Mouse (Mus musculus) induced T-regulatory cell, adult 2 months (primary cell): ENCODE data around the gene Crlf3.

Source experiments
- DNase-seq: peaks from one replicate; pipeline ENCODE4 v3.0.0-alpha.2; 2012; ENCODE audit warnings: low read depth

Crlf3 gene

DNA sequence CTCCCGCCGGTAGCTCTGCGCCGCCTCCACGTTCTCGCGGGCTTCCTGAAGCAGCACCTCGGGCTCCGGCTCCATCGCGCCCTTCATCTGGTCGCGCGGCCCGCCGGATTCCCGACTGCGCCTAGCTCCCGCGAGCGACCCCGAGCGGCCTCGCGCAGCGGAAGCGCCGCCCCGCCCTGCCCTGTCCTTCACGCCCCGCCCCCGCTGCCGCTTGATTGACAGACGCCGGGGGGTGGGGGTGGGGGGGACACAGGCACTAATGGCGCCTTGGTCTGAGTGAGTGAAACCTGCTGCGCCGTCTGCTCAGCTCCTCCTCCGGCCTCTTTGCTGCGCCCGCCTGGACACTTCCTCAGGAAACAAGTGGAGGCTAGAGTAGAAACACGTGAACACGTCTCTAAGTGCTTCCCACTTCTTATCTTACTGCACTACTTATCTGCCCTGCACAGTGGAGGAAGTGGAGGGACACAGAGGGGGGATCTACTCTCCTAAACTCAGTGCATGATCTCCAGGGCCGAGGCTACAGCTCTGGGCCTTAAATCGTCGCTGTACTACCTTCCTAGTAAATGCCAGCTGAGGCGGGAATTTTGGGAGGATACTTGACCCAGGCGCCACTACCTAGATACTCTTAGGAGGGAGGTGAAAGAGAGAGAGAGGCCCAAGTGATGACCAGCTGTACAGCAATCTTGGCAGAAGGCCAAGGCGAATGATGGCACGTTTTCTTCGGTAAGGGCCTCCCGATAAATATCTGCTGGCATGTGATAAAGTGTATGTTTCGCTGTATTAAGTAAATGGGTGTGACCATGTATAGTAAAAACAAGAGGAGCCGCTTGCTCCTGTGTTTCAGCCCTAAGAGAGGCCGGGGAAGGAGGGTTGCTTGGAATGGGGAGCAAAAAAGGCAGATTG, at the start of gene Crlf3:
Gene Crlf3 (minus strand): TSS at position 166 of the 903 bp plus-strand sequence.
- DNase-seq, result peak; percentile 96

DNA sequence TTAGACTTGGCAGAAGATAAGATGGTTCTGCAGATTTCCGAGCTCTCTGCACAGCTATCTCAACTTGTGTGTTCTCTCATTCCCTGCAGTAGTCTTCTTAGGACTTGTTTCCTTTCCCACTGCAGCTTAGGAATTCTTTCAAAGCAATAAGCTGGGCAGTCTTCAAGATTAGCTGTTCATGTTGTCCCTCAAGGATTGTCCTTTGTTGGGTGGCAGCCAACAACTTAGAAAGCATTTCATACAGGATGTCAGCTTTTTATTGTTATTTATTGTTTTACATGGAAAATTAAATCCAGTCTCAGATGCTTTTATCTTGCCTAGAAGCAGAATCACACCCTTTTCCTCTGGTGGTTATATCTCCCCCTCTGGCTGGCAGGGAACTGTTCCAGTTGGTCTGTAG, 35.6 kb upstream of the Crlf3 start:
- DNase-seq, result no peak

DNA sequence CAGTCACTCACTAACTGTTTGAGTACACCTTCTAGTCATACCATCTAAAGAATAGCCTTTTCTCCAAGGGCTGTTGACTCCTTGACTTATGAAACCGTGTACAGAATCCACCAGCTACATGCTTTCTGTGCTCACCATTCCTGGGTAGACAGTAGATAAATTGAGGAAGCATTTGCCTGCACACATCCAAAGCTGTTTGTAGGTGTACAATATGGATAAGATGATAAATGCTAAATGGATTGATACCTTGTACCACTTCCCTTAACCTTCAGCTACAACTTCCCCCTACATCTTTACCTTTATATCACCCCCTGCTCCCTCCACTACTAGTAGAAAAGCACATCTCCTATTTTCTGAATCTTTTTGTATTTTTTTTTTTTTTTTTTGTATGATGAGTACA, 23.6 kb upstream of the Crlf3 start:
- DNase-seq, result no peak

DNA sequence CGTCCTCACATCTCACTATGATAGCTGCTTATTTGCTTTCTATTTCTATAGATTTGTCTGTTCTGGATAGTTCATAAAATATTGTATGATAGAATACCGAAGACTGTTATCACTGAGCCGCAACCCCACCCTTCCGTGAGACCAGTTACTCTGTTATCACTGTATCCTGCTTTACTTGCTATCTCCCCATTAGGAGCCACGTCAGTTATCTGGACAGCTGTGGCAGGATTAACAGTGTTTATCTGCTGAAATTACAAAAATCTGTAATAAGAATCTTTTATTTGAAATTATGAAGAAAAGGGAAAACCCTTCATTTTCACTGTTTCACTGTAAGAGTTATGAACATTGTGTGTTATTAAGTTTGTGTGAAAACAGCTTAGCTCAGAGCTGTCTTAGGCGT, 20.5 kb upstream of the Crlf3 start:
- DNase-seq, result no peak

DNA sequence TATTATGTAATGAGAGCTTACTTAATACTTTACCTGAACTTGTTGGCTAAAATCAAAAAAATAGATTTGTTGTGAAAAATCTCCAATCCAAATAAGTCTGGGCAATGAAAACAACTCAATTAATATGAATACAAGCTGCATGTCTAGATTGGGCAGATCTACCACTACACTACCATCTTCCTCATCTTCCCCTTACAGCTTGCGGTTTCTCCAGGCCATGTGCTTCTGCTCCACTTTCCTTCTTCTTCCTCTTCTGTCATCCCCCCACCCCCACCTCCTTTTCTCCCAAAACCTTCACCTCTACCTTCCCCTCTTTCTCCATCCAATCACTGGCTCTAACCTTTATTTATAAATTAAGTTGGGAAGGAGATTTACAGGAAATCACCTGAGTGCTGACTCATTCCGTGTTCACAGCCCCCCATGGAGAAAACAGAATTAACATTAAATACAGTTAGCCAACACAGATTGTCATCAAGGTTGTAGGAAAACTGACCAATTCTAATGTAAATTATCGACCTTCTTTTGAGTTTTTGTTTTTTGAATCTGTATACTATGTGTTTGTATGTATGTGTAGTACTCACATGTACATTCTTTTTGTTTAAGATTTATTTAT, 17.8 kb upstream of the Crlf3 start:
- no peak for DNase-seq

DNA sequence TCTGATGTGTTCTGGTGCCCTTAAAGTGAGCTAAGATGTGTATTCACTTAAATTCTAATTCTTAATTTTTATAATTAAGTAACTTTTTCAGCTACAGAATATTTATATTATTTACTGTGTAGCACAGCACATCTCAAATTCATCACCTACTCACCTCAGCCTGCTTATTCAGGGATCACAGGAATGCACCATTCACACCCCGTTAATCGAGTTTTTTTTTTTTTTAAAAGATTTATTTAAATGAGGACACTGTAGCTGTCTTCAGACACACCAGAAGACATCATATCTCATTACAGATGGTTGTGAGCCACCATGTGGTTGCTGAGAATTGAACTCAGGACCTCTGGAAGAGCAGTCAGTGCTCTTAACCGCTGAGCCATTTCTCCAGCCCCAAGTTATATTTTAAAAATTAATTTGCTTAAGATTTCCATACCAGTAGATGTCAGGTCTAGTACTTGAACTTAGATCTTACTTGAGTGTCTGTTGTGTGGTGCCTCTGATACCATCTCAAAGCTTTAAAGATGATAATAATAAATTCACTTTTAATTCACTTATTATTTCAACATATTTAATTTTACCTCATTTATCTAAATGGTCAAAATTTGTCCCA, 9.9 kb upstream of the Crlf3 start:
- no peak for DNase-seq

DNA sequence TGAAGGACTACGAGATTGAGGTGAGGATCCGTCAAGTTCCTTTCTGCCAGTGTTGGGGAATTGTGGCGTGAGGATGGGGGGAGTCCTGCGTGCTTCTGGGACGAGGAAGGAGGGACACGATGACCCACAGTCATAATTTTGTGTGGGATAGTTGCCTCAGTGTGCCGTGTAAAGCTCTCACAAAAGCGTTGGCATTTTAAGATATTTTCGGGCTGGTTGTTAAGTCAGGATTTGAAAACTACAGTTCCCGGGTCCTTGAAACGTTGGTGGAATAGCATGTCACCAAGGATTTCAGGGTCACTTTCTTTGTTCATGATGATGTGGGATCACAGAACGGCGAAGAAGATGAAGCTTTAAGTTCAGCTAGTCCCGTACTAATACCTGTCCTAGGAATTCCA, 9.0 kb upstream of the Crlf3 start:
- peak; percentile 48 for DNase-seq

DNA sequence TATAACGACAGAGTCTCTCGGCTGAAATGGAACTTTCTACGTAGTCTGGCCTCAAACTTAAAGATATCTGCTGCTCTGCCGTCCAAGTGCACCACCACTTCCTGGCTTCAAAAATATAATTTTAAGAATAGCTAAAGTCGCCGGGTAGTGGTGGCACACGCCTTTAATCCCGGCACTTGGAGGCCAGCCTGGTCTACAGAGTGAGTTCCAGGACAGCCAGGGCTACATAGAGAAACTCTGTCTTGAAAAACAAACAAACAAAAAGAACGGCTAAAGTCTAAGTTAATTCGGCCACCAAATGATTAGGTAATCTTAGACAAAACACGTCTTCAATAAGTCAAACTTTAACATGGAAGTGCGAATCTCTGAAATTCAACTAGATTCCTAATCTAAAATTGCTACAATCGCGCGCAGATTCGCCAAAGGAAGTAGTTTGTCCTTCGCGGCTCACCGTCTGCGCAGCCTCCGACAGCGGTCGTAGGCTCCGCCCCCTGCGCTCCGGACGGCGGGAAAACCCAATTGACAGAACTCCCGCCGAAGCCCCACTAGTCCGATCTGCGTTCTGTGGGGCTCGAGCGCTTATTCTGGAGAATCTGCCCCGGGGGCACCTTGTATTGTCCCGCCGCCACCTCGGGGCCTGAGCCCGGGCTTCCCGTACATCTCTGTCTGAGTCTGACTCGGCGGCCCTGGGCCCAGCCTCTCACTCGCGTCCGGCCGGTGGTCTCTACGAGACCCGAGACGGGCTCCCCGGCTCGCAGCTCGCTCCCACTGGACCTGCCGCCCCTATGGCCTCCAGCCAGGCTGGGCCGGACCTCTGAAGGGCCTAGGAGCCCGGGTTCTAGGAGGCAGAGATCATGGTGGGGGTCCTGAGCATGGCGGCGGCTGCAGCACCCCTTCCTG, 8.4 kb upstream of the Crlf3 start, which contains the start of gene Atad5:
Gene Atad5 (plus strand): TSS at position 484 of the 900 bp plus-strand sequence.
- peak; percentile 95 for DNase-seq

DNA sequence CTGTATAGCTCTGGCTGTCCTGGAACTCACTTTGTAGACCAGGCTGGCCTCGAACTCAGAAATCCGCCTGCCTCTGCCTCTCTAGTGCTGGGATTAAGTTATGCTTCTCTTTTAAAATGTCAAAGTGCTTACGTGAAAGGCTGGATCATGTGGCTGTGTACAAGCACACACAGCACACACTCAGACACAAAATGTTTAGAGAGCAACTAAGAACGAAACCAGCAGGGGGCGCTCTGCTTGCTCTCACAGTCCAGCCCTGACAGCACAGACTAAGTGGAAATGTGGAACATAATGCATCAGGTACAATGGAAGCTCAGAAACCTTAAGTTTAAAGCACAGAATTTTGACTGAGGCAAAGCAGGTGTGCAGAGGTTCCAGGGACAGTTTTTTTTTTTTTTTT, 6.1 kb upstream of the Crlf3 start:
- DNase-seq, result peak; percentile 97

DNA sequence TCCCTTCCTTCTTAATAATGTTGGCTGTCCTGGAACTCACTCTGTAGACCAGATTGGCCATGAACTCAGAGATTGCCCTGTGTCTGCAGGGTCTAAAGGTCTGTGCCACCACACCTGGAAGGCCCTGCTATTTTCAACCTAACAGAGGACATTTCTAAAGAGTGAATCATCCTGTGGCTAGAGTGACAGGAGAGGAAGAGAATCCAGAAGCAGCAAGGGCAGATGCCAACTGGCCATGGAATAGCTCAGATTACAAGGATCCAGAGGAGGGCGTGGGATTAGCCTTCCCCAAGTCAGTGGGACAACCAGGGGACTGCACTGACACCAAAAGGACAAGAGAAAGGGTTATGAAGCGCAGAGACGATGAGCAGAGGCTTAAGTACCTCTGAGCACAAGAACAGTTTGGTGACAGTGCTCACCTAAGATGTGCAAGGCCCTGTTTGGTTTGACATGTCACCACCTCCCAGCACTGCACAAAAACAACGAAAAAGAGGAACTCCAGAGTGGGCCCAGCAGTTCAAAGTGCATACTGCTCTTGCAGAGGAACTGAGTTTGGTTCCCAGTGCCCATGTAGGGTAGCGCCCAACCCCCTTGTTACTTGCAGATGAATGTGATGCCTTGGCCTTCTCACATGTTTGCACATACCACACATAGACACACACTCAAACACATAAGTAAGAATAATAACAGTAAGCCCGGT, 4.7 kb upstream of the Crlf3 start:
- DNase-seq, result no peak

DNA sequence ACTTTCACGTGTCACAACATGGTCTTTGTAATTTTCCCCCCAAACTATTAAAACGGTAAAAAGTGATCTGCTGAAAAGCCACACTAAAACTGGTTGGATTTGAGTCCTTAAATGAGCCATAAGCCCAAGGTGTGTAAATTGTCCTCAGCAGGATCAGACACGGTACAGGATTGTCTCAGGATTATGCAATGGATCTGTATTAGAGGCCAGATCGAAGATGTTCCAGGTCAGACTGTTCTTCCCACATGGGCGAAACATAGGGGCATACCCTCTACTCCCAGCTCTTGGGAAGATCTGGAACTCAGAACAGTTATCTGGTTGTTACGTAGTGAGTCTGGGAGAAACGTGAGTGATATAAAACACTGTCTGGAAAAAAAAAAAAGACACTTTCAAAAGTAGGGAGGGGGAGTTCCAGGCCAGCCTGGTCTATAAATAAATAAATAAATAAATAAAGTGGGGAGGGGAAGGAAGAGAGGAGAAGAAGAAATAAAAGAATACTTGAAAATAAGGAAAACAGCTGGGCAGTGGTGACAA, 1.1 kb upstream of the Crlf3 start:
- DNase-seq, result peak; percentile 37

DNA sequence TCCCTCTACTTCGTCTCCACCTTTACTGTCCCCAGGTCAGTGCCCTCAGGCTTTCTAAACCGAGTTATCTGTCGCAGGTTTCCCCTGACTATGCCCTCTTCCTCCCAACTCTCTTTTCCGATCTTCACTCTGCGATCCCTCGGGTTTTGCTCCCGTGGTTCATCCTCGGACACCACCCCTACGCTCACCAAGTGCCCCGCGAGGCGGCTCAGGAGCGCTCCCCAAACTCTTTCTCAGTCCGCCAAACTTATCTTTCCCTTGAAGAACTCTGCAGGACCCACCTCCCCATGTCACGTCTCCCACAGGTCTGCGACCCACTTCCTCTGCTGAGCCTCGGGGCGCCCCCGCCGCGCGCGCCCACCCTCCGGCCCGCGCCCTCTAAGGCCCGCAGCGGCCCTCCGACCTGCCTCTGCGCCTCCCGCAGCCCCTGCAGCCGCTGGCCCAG, 388 bp downstream of the Crlf3 start:
- no peak for DNase-seq

DNA sequence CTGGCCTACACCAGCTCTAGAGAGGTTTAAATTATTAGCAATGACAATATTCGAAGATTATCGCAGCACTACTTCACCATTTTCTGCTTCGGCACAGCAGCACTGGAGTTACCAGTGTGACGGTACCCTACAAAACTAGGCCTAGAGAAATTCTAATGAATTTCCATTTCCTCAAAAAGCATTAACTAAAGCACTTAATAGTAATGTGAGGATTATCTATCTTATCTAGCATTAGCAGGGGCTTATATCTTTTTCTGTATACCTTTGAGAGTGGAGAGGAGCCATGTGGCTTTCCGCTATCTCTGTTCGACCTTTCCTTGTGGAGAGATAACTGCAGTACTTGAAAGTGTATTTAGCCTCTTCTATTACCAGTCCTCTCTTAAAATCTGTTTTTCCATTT, 1.0 kb downstream of the Crlf3 start:
- DNase-seq, result peak; percentile 46

DNA sequence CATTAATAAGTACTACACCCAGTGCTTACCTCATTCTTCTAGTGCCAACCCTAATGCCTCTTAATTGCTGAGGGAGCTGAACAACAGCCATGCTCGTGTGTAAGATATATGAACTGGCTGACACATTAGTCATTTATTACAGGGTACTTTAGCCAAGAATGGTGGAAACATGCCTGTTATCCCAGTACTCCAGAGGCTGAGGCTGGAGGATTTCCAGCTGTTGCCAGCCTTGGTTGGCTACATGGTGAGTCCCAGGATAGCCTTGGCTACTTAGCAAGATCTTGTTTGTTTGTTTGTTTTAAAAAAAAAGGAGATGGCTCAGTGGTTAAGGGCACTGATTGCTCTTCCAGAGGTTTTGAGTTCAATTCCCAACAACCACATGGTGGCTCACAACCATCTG, 2.0 kb downstream of the Crlf3 start:
- DNase-seq, result no peak

DNA sequence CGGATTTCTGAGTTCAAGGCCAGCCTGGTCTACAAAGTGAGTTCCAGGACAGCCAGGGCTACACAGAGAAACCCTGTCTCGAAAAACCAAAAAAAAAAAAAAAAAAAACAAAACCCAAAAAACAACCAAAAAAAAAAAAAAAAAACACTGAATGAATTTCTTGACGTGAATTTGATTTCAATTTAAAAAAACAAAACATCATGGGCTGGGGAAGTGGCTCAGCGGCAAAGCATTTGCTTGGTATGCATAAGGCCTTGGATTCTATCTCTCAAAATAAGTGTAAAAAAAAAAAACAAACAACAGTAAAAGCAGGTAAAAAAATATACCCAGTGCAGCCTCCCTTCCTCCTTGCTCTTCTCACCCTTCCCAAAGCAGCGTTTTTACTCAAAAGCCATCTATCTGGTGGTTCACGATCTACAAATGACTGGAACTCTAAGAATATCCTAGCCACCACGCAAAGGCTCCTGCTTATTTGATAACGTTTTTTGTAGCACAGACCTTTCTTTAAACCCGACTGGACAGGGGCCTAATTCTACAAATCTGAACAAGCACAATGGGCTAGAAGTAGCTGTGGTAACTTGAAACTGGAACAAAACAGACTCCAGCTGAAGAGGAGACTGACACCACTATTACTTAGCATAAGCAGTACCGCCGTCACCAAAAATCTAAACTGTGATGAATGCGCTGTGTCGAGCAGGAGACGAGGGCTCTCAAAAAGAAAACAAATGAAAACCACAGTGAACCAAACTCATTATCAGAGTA, 2.8 kb downstream of the Crlf3 start:
- DNase-seq, result peak; percentile 76

DNA sequence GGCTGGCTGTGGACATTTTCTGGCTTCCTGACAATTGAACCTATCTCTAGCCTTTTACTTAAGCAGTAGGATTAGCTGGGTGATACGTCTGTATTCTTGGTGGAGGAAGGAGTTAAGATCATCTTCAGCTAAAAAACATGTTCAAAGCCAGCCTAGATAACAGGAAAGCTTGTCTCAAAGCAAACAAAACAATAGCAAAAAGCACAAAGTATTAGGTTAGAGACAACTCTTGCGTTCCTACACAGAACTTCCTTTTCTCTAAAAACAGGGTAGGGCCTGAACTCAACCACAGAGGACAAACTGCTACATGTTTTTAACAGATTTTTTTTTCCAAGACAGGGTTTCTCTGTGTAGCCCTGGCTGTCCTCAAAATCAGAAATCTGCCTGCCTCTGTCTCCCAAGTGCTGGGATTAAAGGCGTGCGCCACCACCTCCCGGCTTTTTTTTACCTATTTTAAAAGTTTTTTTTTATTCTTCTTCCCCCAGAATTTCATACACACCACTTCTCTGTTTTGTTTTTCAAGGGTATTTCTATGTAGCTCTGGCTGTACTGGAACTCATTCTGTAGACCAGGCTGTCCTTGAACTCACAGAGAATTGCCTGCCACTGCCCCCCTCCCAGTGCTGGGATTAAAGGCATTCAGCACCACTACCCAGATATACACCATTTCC, 5.0 kb downstream of the Crlf3 start:
- peak; percentile 76 for DNase-seq

DNA sequence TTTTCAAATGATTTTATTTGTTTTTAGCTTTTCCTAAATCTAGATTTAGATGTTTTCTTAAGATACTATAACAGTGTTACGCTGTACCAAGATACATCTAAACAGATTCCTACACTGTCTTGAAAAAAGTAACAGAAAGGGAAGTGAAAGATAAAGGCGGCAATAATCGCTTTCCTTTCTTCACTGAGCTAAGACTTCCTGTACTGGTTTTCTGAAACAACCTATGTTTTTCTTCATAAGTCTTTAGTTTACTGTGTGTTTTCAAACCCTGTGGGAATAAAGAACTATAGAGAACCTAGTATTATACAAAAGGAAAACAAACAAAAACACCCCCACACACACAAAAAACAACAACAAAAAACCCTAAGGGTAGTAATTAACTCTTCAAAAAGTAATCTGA, 8.4 kb downstream of the Crlf3 start:
- DNase-seq, result peak; percentile 71

DNA sequence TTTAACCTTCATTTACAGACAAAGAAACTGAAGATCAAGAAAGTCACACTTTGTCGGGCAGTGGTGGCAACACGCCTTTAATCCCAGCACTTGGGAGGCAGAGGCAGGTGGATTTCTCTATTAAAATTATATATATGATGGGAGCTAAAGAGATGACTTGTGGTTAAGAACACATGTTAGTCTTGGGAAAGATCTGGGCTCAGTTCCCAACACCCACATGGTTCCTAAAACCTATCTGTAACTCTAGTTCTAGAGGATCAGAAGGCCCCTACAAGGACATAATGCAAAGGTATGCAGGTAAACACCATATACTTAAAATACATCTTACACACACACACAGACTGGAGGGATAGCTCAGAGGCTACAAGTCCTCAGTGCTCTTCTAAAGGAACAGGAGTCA, 9.8 kb downstream of the Crlf3 start:
- no peak for DNase-seq

DNA sequence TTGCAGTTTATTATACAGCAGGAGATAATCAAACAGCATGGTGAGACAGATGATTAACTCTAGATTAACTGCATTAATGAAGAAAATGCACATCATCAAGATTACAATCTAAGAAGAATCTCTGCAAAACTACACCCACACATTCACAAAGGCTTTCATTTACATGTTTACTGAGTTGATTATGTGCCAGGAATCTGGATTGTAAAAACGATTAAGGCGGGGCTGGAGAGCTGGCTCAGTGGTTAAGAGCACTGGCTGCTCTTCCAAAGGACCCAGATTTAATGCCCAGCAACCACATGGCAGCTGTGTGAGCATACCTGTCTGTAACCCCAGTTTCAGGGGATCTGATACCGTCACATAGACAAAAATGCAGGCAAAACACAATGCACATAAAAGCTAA, 11.0 kb downstream of the Crlf3 start:
- DNase-seq, result no peak

DNA sequence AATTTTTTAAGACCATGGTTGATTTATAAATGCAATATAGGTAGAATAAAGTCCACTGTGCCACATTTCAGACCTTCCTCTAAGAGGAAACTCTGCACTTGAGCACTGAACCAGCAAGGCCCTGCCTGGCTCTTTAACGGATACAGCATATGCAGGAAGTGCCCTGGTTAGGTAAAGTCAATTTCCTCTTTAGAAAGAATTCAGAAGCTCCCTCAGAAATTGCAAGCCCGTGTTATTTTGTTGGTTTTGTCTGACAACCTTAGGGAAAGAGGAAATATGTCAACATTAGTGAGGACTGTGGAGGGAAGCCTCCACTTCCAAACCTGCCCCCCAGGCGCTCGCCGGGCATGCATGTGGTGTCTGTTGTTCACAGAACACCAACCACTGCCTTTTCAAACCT, 13.2 kb downstream of the Crlf3 start:
- DNase-seq, result peak; percentile 70
